Mouse (Mus musculus) liver, embryonic 14.5 days (tissue): ENCODE results near the gene Flnb.

Source experiments
- CTCF ChIP-seq: IDR thresholded peaks from 2 replicates; pipeline ENCODE4 v1.5.1; 2016; ENCODE audit warnings: antibody characterized with exemption, low read depth, control low read depth
- EP300 ChIP-seq: IDR thresholded peaks from 2 replicates; pipeline ENCODE4 v1.6.1; 2016; ENCODE audit warnings: antibody characterized with exemption, low read depth

- no peak for TF ChIP-seq CTCF
- TF ChIP-seq EP300: no peak
These were observed 121.3 kb downstream of the Flnb start for GRCm38 (mm10) chr14:7938809-7939784.
